8 mouse cellular contexts compared by ENCODE assay signal in genomic region chr17:26138239-26138836, GRCm38 (mm10). TPM values are rescaled to one million over a fixed set of nuclear protein-coding genes. Genes with fewer than 3 reads are reported as not detected.
A peak's percentile ranks its signal among the peaks of the same experiment; 100 is the strongest.
DNase-seq lines count a peak whose midpoint lies in the region; ATAC-seq and TF ChIP-seq lines count a peak whose summit lies in the region.

Axin1 (plus strand) TSS chr17:26138688.

- no peaks in the 10 kb centered on the region for H3K27me3 ChIP-seq in MEL (ENCODE audit: control insufficient read depth in 1 of 2, insufficient read depth in 2 of 2, low read length in 2 of 2)
- H3K27me3 ChIP-seq in cerebellum, adult 2 months (ENCODE audit: control insufficient read depth, insufficient read depth, low read length) = no peaks in the 10 kb centered on the region
- no peaks in the 10 kb centered on the region for H3K27me3 ChIP-seq in forebrain, postnatal 0 days (ENCODE audit: insufficient read depth, low read length)
- no peaks in the 10 kb centered on the region for H3K27me3 ChIP-seq in lung, embryonic 15.5 days

- H3K4me1 ChIP-seq in MEL (ENCODE audit: control insufficient read depth in 1 of 2, insufficient read depth in 2 of 2, low read length in 2 of 2) = peaks cover 4 to 8% of the 10 kb centered on the region in 2 experiments
- H3K4me1 ChIP-seq in cerebellum, adult 2 months (ENCODE audit: control insufficient read depth, insufficient read depth, low read length) = peaks cover 5% of the 10 kb centered on the region
- H3K4me1 ChIP-seq in forebrain, postnatal 0 days (ENCODE audit: insufficient read depth) = peaks cover 13% of the 10 kb centered on the region; the same call in 1 of the 2 replicates
- H3K4me1 ChIP-seq in lung, embryonic 15.5 days = peaks cover 23% of the 10 kb centered on the region

- peak within 1 kb of the TSS; percentile 90 for H3K9ac ChIP-seq in MEL (ENCODE audit: control insufficient read depth, low read depth, low read length, poor library complexity, severe bottlenecking)
- H3K9ac ChIP-seq in forebrain, postnatal 0 days = peak within 1 kb of the TSS; percentile 93
- H3K9ac ChIP-seq in lung, embryonic 15.5 days = peak within 1 kb of the TSS; percentile 90

- peak; percentile 98 for ATAC-seq in forebrain, postnatal 0 days
- ATAC-seq in lung, embryonic 15.5 days (ENCODE audit: borderline replicate concordance, extremely low read depth, low FRiP score, low TSS enrichment) = peak; percentile 98

- DNase-seq in MEL (ENCODE audit: low read depth, low spot score) = peak; percentile 99
- peak; percentile 94 to 96 for DNase-seq in cerebellum, adult 2 months
- DNase-seq in forebrain, postnatal 0 days = peak; percentile 97
- DNase-seq in heart, postnatal 4 days = peak; percentile 94
- DNase-seq in layer of hippocampus, adult 8-10 months (ENCODE audit: low spot score in 2 of 2) = peak; percentile 89 to 93
- peak; percentile 97 for DNase-seq in ovary, adult 18-20 months (ENCODE audit: low spot score)
- DNase-seq in thymus, postnatal 0 days (ENCODE audit: low spot score) = peak; percentile 98

- 0 out of 4 replicates have a peak, but pooled peaks of 1 of the 2 experiments have one; percentile 12 for TF ChIP-seq EP300 in MEL (IDR thresholded peaks at IDR 0.05; ENCODE audit: low read depth in 1 of 2, low read length in 2 of 2)

- peak within 1 kb of the TSS; percentile 72 for H3K27ac ChIP-seq in MEL (ENCODE audit: control insufficient read depth, low read depth, low read length)
- peak within 1 kb of the TSS; percentile 50 for H3K27ac ChIP-seq in cerebellum, adult 2 months (ENCODE audit: insufficient read depth, low read length)
- peak within 1 kb of the TSS; percentile 94 for H3K27ac ChIP-seq in forebrain, postnatal 0 days (ENCODE audit: low read depth, low read length)
- peak within 1 kb of the TSS; percentile 95 for H3K27ac ChIP-seq in lung, embryonic 15.5 days

- peak within 1 kb of the TSS; percentile 78 for H3K4me2 ChIP-seq in forebrain, postnatal 0 days (ENCODE audit: low read depth)
- peak within 1 kb of the TSS; percentile 67 for H3K4me2 ChIP-seq in lung, embryonic 15.5 days

- no peak for TF ChIP-seq RAD21 in MEL (IDR thresholded peaks at IDR 0.05; ENCODE audit: low read depth, low read length)

- peak within 1 kb of the TSS; percentile 94 to 97 for H3K4me3 ChIP-seq in MEL (ENCODE audit: control insufficient read depth in 1 of 2, insufficient read depth in 1 of 2, low read depth in 2 of 2, low read length in 2 of 2)
- H3K4me3 ChIP-seq in cerebellum, adult 2 months (replicated peaks; ENCODE audit: insufficient read depth, low read depth, low read length) = peak within 1 kb of the TSS; percentile 59
- peak within 1 kb of the TSS; percentile 95 for H3K4me3 ChIP-seq in forebrain, postnatal 0 days (ENCODE audit: low read depth, low read length)
- peak within 1 kb of the TSS; percentile 80 for H3K4me3 ChIP-seq in lung, embryonic 15.5 days

- peak; percentile 59 to 87 for TF ChIP-seq POLR2A in MEL (IDR thresholded peaks at IDR 0.05; ENCODE audit: control insufficient read depth in 1 of 2, insufficient read depth in 1 of 2, low read depth in 1 of 2, low read length in 2 of 2, poor library complexity in 1 of 2)
- peak; percentile 42; the same call in 1 of the 2 replicates for TF ChIP-seq POLR2A in cerebellum, adult 2 months (IDR thresholded peaks at IDR 0.05; ENCODE audit: borderline replicate concordance, insufficient read depth, low read length)

- H3K9me3 ChIP-seq in MEL (replicated peaks; ENCODE audit: insufficient read depth, low read length) = no peaks in the 10 kb centered on the region
- no peaks in the 10 kb centered on the region for H3K9me3 ChIP-seq in forebrain, postnatal 0 days (ENCODE audit: low read length)
- no peaks in the 10 kb centered on the region for H3K9me3 ChIP-seq in lung, embryonic 15.5 days

- peak in 2 of 3 experiments; percentile 30; a peak in 4 of 6 replicates for TF ChIP-seq CTCF in MEL (IDR thresholded peaks at IDR 0.05 in 2 of 3, conservative IDR thresholded peaks at IDR 0.05 in 1 of 3; ENCODE audit: control insufficient read depth in 1 of 3, insufficient read depth in 1 of 3, low read depth in 2 of 3, low read length in 3 of 3, poor library complexity in 1 of 3, severe bottlenecking in 1 of 3)
- TF ChIP-seq CTCF in cerebellum, adult 2 months (IDR thresholded peaks at IDR 0.05; ENCODE audit: borderline replicate concordance, insufficient read depth, low read depth, low read length) = peak; percentile 46; the same call in 1 of the 2 replicates
- peak; percentile 76 for TF ChIP-seq CTCF in forebrain, postnatal 0 days (IDR thresholded peaks at IDR 0.05; ENCODE audit: low read depth)

- under 1% methylated on average over 42 of the region's 42 CpGs for WGBS in cerebellum, adult 2 months
- under 1% methylated on average over 42 of the region's 42 CpGs for WGBS in forebrain, postnatal 0 days
- WGBS in lung, embryonic 15.5 days = under 1% methylated on average over 42 of the region's 42 CpGs

- peaks cover 44% of the 10 kb centered on the region for H3K79me2 ChIP-seq in MEL (ENCODE audit: control insufficient read depth, insufficient read depth, low read length, poor library complexity)

- H3K36me3 ChIP-seq in MEL (ENCODE audit: control insufficient read depth in 1 of 2, insufficient read depth in 2 of 2, low read length in 2 of 2) = peaks cover 2 to 13% of the 10 kb centered on the region in 2 experiments
- H3K36me3 ChIP-seq in forebrain, postnatal 0 days (ENCODE audit: insufficient read depth) = peaks cover 9% of the 10 kb centered on the region
- H3K36me3 ChIP-seq in lung, embryonic 15.5 days = peaks cover 9% of the 10 kb centered on the region; the same call in 1 of the 2 replicates

TF ChIP-seq in MEL, 35 proteins besides CTCF, POLR2A, EP300 and RAD21 (continues in another document):
- no peak for TF ChIP-seq JUND (IDR thresholded peaks at IDR 0.05; ENCODE audit: low read depth, low read length)
- TF ChIP-seq MXI1 (IDR thresholded peaks at IDR 0.05; ENCODE audit: low read depth, low read length) = peak; percentile 61
- TF ChIP-seq NELFE (IDR thresholded peaks at IDR 0.05; ENCODE audit: low read depth, low read length) = peak; percentile 83
- TF ChIP-seq SIN3A (IDR thresholded peaks at IDR 0.05; ENCODE audit: low read length) = peak; percentile 55
- TF ChIP-seq TBP (IDR thresholded peaks at IDR 0.05; ENCODE audit: low read depth, low read length) = peak; percentile 78
- peak; percentile 85; the same call in 1 of the 2 replicates for TF ChIP-seq MAZ (IDR thresholded peaks at IDR 0.05; ENCODE audit: low read depth, low read length)
- peak; percentile 72; the same call in 1 of the 2 replicates for TF ChIP-seq ZMIZ1 (IDR thresholded peaks at IDR 0.05; ENCODE audit: low read depth, low read length)
- TF ChIP-seq POLR2AphosphoS5 (IDR thresholded peaks at IDR 0.05; ENCODE audit: borderline replicate concordance, low read depth, low read length) = no peak
- no peak for TF ChIP-seq BHLHE40 (IDR thresholded peaks at IDR 0.05; ENCODE audit: borderline replicate concordance, low read depth, low read length)
- no peak for TF ChIP-seq RCOR1 (IDR thresholded peaks at IDR 0.05; ENCODE audit: low read depth, low read length)
- TF ChIP-seq TAL1 (IDR thresholded peaks at IDR 0.05; ENCODE audit: low read length) = no peak
- peak; percentile 76; the same call in 1 of the 2 replicates for TF ChIP-seq POLR2AphosphoS2 (IDR thresholded peaks at IDR 0.05; ENCODE audit: low read length)
- no peak for TF ChIP-seq USF1 (IDR thresholded peaks at IDR 0.05; ENCODE audit: low read depth, low read length)
- peak; percentile 88 for TF ChIP-seq ELF1 (IDR thresholded peaks at IDR 0.05; ENCODE audit: low read depth, low read length)
- TF ChIP-seq UBTF (IDR thresholded peaks at IDR 0.05; ENCODE audit: borderline replicate concordance, insufficient read depth, low read depth, low read length) = no peak
- no peak for TF ChIP-seq MEF2A (IDR thresholded peaks at IDR 0.05; ENCODE audit: extremely low read depth, insufficient replicate concordance, low read depth, low read length, poor library complexity, severe bottlenecking)
- TF ChIP-seq CHD1 (IDR thresholded peaks at IDR 0.05; ENCODE audit: low read depth, low read length) = no peak
- 0 out of 2 replicates have a peak, but pooled peaks have one; percentile 4 for TF ChIP-seq TCF12 (IDR thresholded peaks at IDR 0.05; ENCODE audit: low read depth, low read length)
- TF ChIP-seq CHD2 (IDR thresholded peaks at IDR 0.05; ENCODE audit: low read length) = no peak
- no peak for TF ChIP-seq ZC3H11A (IDR thresholded peaks at IDR 0.05; ENCODE audit: low read depth, low read length)
- TF ChIP-seq USF2 (IDR thresholded peaks at IDR 0.05; ENCODE audit: borderline replicate concordance in 1 of 2, insufficient read depth in 1 of 2, low read depth in 1 of 2, low read length in 2 of 2) = no peak
- no peak for TF ChIP-seq GABPA (IDR thresholded peaks at IDR 0.05; ENCODE audit: low read depth, low read length)
- no peak; the same call in 1 of the 2 replicates for TF ChIP-seq KAT2A (conservative IDR thresholded peaks at IDR 0.05; ENCODE audit: low read depth, low read length)
- no peak for TF ChIP-seq ZNF384 (IDR thresholded peaks at IDR 0.05; ENCODE audit: low read depth, low read length)
- TF ChIP-seq GATA1 (IDR thresholded peaks at IDR 0.05; ENCODE audit: low read depth, low read length) = peak; percentile 81
- TF ChIP-seq MYC (IDR thresholded peaks at IDR 0.05; ENCODE audit: low read depth, low read length) = no peak
- peak; percentile 86 for TF ChIP-seq MAX (IDR thresholded peaks at IDR 0.05; ENCODE audit: low read length)
- peak; percentile 66; the same call in 1 of the 2 replicates for TF ChIP-seq E2F4 (IDR thresholded peaks at IDR 0.05; ENCODE audit: borderline replicate concordance, low read depth, low read length)
- no peak for TF ChIP-seq ETS1 (IDR thresholded peaks at IDR 0.05; ENCODE audit: low read depth, low read length)
- peak; percentile 68; the same call in 1 of the 2 replicates for TF ChIP-seq HCFC1 (IDR thresholded peaks at IDR 0.05; ENCODE audit: low read depth, low read length)

RNA-seq across cellular contexts. Expression of gene Axin1, which starts in this region (rescaled TPM):
- 32.1 and 33.5 TPM in 2 replicates for total RNA-seq in MEL (2012; rRNA removed)
- polyA plus RNA-seq in MEL (2012; ENCODE audit: insufficient read depth in 1 of 2, insufficient read length in 2 of 2, low read depth in 1 of 2, low replicate concordance in 2 of 2, missing spikeins in 1 of 2) = 10 to 100 TPM in 1 of 2 experiments, not detected in 1; 54.2 TPM
- 21.3 and 22.8 TPM in 2 replicates for polyA plus RNA-seq in cerebellum, adult 2 months (2012; rRNA removed)
- 33.7 and 47.6 TPM in 2 replicates for total RNA-seq in forebrain, postnatal 0 days (2014; rRNA removed)
- 15.1 and 15.3 TPM in 2 replicates for polyA plus RNA-seq in forebrain, postnatal 0 days (2015; fragmentation: Nextera tagmentation; extraction: Ambion mirVana)
- 10 to 100 TPM; 28.3 to 28.4 TPM for total RNA-seq in heart, postnatal 4 days (2021)
- total RNA-seq in layer of hippocampus, adult 8-10 months (2022) = 10 to 100 TPM; 26.7 to 31.1 (median 29.5) TPM
- polyA plus RNA-seq in lung, embryonic 15.5 days (2015; fragmentation: Nextera tagmentation; extraction: Ambion mirVana) = 16.5 and 18.9 TPM in 2 replicates
- 14.4 and 22.8 TPM in 2 replicates for polyA plus RNA-seq in thymus, postnatal 0 days (2015; fragmentation: Nextera tagmentation; extraction: Ambion mirVana)

Comparison
In these comparisons a context has a peak if more than half of its experiments do, and no peak if none do; other contexts are left out.
1. Peak in every context shown above with its lines: DNase-seq, ATAC-seq, H3K4me3 ChIP-seq and H3K27ac ChIP-seq.